Comparison of ENCODE assay signal across 7 mouse cellular contexts in genomic region chr10:121429981-121430682, GRCm38 (mm10). TPM values are rescaled to one million over a fixed set of nuclear protein-coding genes. Genes with fewer than 3 reads are reported as not detected.
DNase-seq lines count a peak whose midpoint lies in the region; ATAC-seq lines count a peak whose summit lies in the region.

No protein-coding gene starts in this region.

- DNase-seq in adrenal gland, postnatal 25 days = peak; percentile 45
- DNase-seq in heart, postnatal 10 days = peak; percentile 49 to 53
- DNase-seq in gastrocnemius, postnatal 4 days (ENCODE audit: low spot score in 2 of 2) = no peak
- DNase-seq in urinary bladder, postnatal 36 days (ENCODE audit: low spot score in 2 of 2) = no peak

- no peak overlapping the region for H3K4me3 ChIP-seq in limb, embryonic 15.5 days
- H3K4me3 ChIP-seq in stomach, embryonic 16.5 days (replicated peaks; ENCODE audit: low read length) = 0 out of 2 replicates have a peak overlapping the region, but pooled peaks have one; percentile 10

- H3K4me2 ChIP-seq in limb, embryonic 15.5 days = peak overlapping the region; percentile 28
- peak overlapping the region; percentile 36 for H3K4me2 ChIP-seq in stomach, embryonic 16.5 days (ENCODE audit: low read depth, low read length)

- ATAC-seq in CD4-positive, CD25-positive, alpha-beta regulatory T cell, adult 4 months = peak; percentile 67
- ATAC-seq in limb, embryonic 15.5 days (ENCODE audit: insufficient number of reproducible peaks, low FRiP score, low TSS enrichment, low read depth) = no peak
- peak; percentile 18; the same call in 1 of the 2 replicates for ATAC-seq in stomach, embryonic 16.5 days (ENCODE audit: insufficient read depth, low FRiP score)

- intact Hi-C loops in heart, postnatal 10 days (cut with DNase I) = loop anchor here (2.0 kb wide), 1 partner anchor 45 kb away; no protein-coding TSS in a partner anchor

- peak overlapping the region; percentile 82 for H3K27ac ChIP-seq in limb, embryonic 15.5 days
- peak overlapping the region; percentile 95 for H3K27ac ChIP-seq in stomach, embryonic 16.5 days (ENCODE audit: low read length)

- H3K4me1 ChIP-seq in limb, embryonic 15.5 days = peaks cover 82% of the 10 kb centered on the region
- peaks cover 56% of the 10 kb centered on the region for H3K4me1 ChIP-seq in stomach, embryonic 16.5 days (ENCODE audit: control insufficient read depth, insufficient read depth, low read length)

- no peaks in the 10 kb centered on the region for H3K9me3 ChIP-seq in limb, embryonic 15.5 days
- no peaks in the 10 kb centered on the region for H3K9me3 ChIP-seq in stomach, embryonic 16.5 days (replicated peaks; ENCODE audit: control insufficient read depth, low read length)

- no peak overlapping the region for H3K9ac ChIP-seq in limb, embryonic 15.5 days
- H3K9ac ChIP-seq in stomach, embryonic 16.5 days (ENCODE audit: low read length) = peak overlapping the region; percentile 54

- 22% methylated on average over 14 of the region's 14 CpGs for WGBS in limb, embryonic 15.5 days
- 25% methylated on average over 14 of the region's 14 CpGs for WGBS in stomach, embryonic 16.5 days

- no peaks in the 10 kb centered on the region for H3K36me3 ChIP-seq in limb, embryonic 15.5 days
- no peaks in the 10 kb centered on the region for H3K36me3 ChIP-seq in stomach, embryonic 16.5 days (ENCODE audit: control insufficient read depth, insufficient read depth, low read length)

- H3K27me3 ChIP-seq in limb, embryonic 15.5 days = no peaks in the 10 kb centered on the region
- no peaks in the 10 kb centered on the region for H3K27me3 ChIP-seq in stomach, embryonic 16.5 days (ENCODE audit: control insufficient read depth, insufficient read depth, low read length)

RNA-seq across cellular contexts. Expression of gene Rassf3, which starts 46.0 kb away (rescaled TPM):
- polyA plus RNA-seq in CD4-positive, CD25-positive, alpha-beta regulatory T cell, adult 4 months (2017; shearing (Covaris generic)) = 1 to 10 TPM; 5.4 to 5.5 TPM
- 33.3 and 36.8 TPM in 2 replicates for total RNA-seq in adrenal gland, postnatal 25 days (2021)
- 100 to 1,000 TPM in 1 of 2 experiments, 10 to 100 TPM in 1; 98.8 to 116 TPM for total RNA-seq in heart, postnatal 10 days (2021)
- 17.3 and 17.8 TPM in 2 replicates for polyA plus RNA-seq in limb, embryonic 15.5 days (2015; fragmentation: Nextera tagmentation; extraction: Ambion mirVana)
- polyA plus RNA-seq in stomach, embryonic 16.5 days (2015; fragmentation: Nextera tagmentation; extraction: Ambion mirVana) = 21.3 and 22.0 TPM in 2 replicates
- total RNA-seq in gastrocnemius, postnatal 4 days (2021) = 10 to 100 TPM; 70.0 to 78.2 TPM

Comparison
In these comparisons a context has a peak if more than half of its experiments do, and no peak if none do; other contexts are left out.
1. DNase-seq: peak in adrenal gland, postnatal 25 days (single experiment) and heart, postnatal 10 days (2 of 2); none in gastrocnemius, postnatal 4 days (0 of 2) and urinary bladder, postnatal 36 days (0 of 2).